Mouse (Mus musculus): ENCODE data around the gene Gnat1. TPM values are rescaled to one million over a fixed set of nuclear protein-coding genes. Genes with fewer than 3 reads are reported as not detected.

The Gnat1 gene
- polyA plus RNA-seq, 1 experiment from 2014 or later, result 1.9 TPM

GRCm38 (mm10) chr9:107650708-107651481, 28.6 kb downstream of the Gnat1 start:
- Histone ChIP-seq H3K27ac (no peak overlapping the region), H3K4me3 (replicated peaks) (no peak overlapping the region)
- ATAC-seq (ENCODE audit: insufficient read depth, low FRiP score, low read depth), result 0 out of 2 replicates have a peak, but pooled peaks have one; percentile 15

GRCm38 (mm10) chr9:107650225-107650624, 29.3 kb downstream of the Gnat1 start:
- H3K4me1 ChIP-seq, result peaks cover 9% of the 10 kb centered on the region; the same call in 1 of the 2 replicates

More at GRCm38 (mm10) chr9:107650708-107651481, 28.6 kb downstream of the Gnat1 start:
- WGBS, result 31% methylated on average over 12 of the region's 12 CpGs
- Histone ChIP-seq H3K27me3 (replicated peaks) (no peaks in the 10 kb centered on the region), H3K4me1 (peaks cover 7% of the 10 kb centered on the region; the same call in 1 of the 2 replicates), H3K4me2 (no peak overlapping the region), H3K9ac (no peak overlapping the region), H3K36me3 (no peaks in the 10 kb centered on the region), H3K9me3 (no peaks in the 10 kb centered on the region)

GRCm38 (mm10) chr9:107648767-107649166, 30.7 kb downstream of the Gnat1 start:
- no peak for ATAC-seq (ENCODE audit: insufficient read depth, low FRiP score, low read depth)
- no peak overlapping the region for H3K4me3 ChIP-seq (replicated peaks)
- WGBS, result 55% methylated on average over 3 of the region's 3 CpGs
- H3K27me3 ChIP-seq (replicated peaks), result no peaks in the 10 kb centered on the region
- peaks cover 15% of the 10 kb centered on the region; the same call in 1 of the 2 replicates for H3K4me1 ChIP-seq
- H3K9me3 ChIP-seq, result no peaks in the 10 kb centered on the region
- no peak overlapping the region for H3K27ac ChIP-seq
- H3K36me3 ChIP-seq, result no peaks in the 10 kb centered on the region
- H3K9ac ChIP-seq, result no peak overlapping the region
- H3K4me2 ChIP-seq, result no peak overlapping the region

More at GRCm38 (mm10) chr9:107650225-107650624, 29.3 kb downstream of the Gnat1 start:
- Histone ChIP-seq H3K9ac (no peak overlapping the region), H3K27me3 (replicated peaks) (no peaks in the 10 kb centered on the region), H3K4me3 (replicated peaks) (no peak overlapping the region), H3K36me3 (no peaks in the 10 kb centered on the region), H3K4me2 (no peak overlapping the region), H3K9me3 (no peaks in the 10 kb centered on the region), H3K27ac (no peak overlapping the region)
- no peak for ATAC-seq (ENCODE audit: insufficient read depth, low FRiP score, low read depth)
- WGBS, result 69% methylated on average over 7 of the region's 7 CpGs

DNA sequence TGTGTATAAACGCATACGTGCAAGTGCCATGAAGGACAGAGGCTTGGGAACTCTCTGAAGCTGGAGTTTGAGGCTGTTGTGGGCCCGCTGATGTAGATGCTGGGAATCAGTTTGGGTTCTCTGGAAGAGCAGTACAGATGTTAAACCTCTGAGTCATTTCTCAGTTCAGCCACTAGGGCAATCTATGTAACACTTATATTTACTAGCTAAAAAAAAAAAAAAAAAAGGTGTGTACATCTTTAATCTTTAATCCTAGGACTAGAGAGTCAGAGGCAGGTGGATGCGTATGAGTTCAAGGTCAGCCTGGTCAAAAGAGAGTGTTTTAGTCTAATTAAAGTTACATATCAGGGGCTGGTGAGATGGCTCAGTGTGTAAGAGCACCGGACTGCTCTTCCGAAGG, 32.5 kb downstream of the Gnat1 start:
- WGBS, result 79% methylated on average over 6 of the region's 6 CpGs
- no peak overlapping the region for H3K27ac ChIP-seq

GRCm38 (mm10) chr9:107645577-107645976, 33.9 kb downstream of the Gnat1 start:
- Histone ChIP-seq H3K4me1 (peaks cover 9% of the 10 kb centered on the region; the same call in 1 of the 2 replicates), H3K9ac (no peak overlapping the region), H3K9me3 (no peaks in the 10 kb centered on the region), H3K4me3 (replicated peaks) (no peak overlapping the region), H3K27ac (no peak overlapping the region), H3K36me3 (no peaks in the 10 kb centered on the region), H3K4me2 (no peak overlapping the region), H3K27me3 (replicated peaks) (no peaks in the 10 kb centered on the region)
- ATAC-seq (ENCODE audit: insufficient read depth, low FRiP score, low read depth), result peak; percentile 4; the same call in 1 of the 2 replicates
- 16% methylated on average over 5 of the region's 5 CpGs for WGBS

More for the DNA sequence above, 32.5 kb downstream of the Gnat1 start:
- Histone ChIP-seq H3K4me3 (replicated peaks) (no peak overlapping the region), H3K9ac (no peak overlapping the region), H3K4me1 (peaks cover 15% of the 10 kb centered on the region; the same call in 1 of the 2 replicates), H3K27me3 (replicated peaks) (no peaks in the 10 kb centered on the region), H3K4me2 (no peak overlapping the region), H3K36me3 (no peaks in the 10 kb centered on the region), H3K9me3 (no peaks in the 10 kb centered on the region)
- no peak for ATAC-seq (ENCODE audit: insufficient read depth, low FRiP score, low read depth)

DNA sequence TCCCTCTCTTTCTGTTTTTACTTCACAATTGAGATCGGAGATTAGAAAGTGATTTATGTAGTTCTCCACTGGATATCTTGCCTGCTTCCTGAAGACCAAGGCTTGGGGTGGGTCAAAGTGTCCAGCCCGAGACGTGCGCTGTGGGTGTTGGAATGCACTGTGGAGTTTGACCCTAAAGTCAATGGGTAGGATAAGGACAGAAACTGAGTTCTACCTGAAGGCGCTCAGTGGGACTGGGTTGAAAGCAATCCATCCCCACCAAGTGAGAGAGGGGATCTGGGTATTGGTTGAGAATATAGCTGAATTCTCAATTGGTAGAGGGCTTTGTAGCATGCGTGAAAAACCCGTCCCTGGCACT, 34.4 kb downstream of the Gnat1 start:
- 0 out of 2 replicates have a peak, but pooled peaks have one; percentile 3 for ATAC-seq (ENCODE audit: insufficient read depth, low FRiP score, low read depth)
- Histone ChIP-seq H3K9me3 (no peaks in the 10 kb centered on the region), H3K27ac (no peak overlapping the region; the same call in 1 of the 2 replicates), H3K36me3 (no peaks in the 10 kb centered on the region), H3K4me3 (replicated peaks) (no peak overlapping the region), H3K4me2 (peak overlapping the region; percentile 52), H3K27me3 (replicated peaks) (no peaks in the 10 kb centered on the region), H3K9ac (0 out of 2 replicates have a peak overlapping the region, but pooled peaks have one; percentile 45), H3K4me1 (peaks cover 8% of the 10 kb centered on the region; the same call in 1 of the 2 replicates)
- WGBS, result 42% methylated on average over 7 of the region's 7 CpGs

GRCm38 (mm10) chr9:107644495-107645152, 34.9 kb downstream of the Gnat1 start:
- no peaks in the 10 kb centered on the region for H3K36me3 ChIP-seq
- ATAC-seq (ENCODE audit: insufficient read depth, low FRiP score, low read depth), result peak; percentile 79
- WGBS, result 4% methylated on average over 35 of the region's 35 CpGs

GRCm38 (mm10) chr9:107643544-107644214, 35.8 kb downstream of the Gnat1 start:
- Histone ChIP-seq H3K4me2 (no peak overlapping the region), H3K27ac (no peak overlapping the region)
- WGBS, result 86% methylated on average over 13 of the region's 13 CpGs

More at GRCm38 (mm10) chr9:107644495-107645152, 34.9 kb downstream of the Gnat1 start:
- Histone ChIP-seq H3K9me3 (no peaks in the 10 kb centered on the region), H3K4me2 (peak overlapping the region; percentile 52), H3K27me3 (replicated peaks) (no peaks in the 10 kb centered on the region), H3K4me3 (replicated peaks) (peak overlapping the region; percentile 32), H3K9ac (peak overlapping the region; percentile 45), H3K4me1 (peaks cover 8% of the 10 kb centered on the region; the same call in 1 of the 2 replicates), H3K27ac (no peak overlapping the region; the same call in 1 of the 2 replicates)

DNA sequence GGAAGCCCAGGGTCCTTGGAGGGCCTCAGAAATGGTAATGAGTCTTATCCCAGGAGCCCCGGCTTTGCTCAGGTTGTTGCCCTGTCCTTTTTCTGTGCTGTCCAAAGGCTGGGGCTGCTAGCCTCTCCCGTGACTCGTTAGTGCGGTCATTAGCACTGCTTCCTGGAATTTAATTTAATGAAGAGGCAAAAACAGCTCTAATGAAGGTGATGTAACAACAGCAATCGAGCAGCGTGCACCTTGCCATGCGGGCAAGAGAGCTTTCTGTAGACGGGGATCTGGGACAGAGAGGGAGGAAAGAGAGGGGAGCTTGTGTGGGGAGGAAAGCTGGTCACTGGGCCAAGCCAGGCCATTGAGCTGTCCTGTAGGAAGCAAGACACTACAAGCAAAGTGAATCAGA, 37.8 kb downstream of the Gnat1 start:
- H3K9ac ChIP-seq, result no peak overlapping the region
- H3K27ac ChIP-seq, result no peak overlapping the region
- no peaks in the 10 kb centered on the region for H3K36me3 ChIP-seq
- peaks cover 8% of the 10 kb centered on the region; the same call in 1 of the 2 replicates for H3K4me1 ChIP-seq
- WGBS, result 64% methylated on average over 8 of the region's 8 CpGs
- no peaks in the 10 kb centered on the region for H3K27me3 ChIP-seq (replicated peaks)
- H3K4me2 ChIP-seq, result no peak overlapping the region
- H3K9me3 ChIP-seq, result no peaks in the 10 kb centered on the region
- no peak for ATAC-seq (ENCODE audit: insufficient read depth, low FRiP score, low read depth)
- H3K4me3 ChIP-seq (replicated peaks), result no peak overlapping the region

More at GRCm38 (mm10) chr9:107643544-107644214, 35.8 kb downstream of the Gnat1 start:
- Histone ChIP-seq H3K4me3 (replicated peaks) (no peak overlapping the region), H3K9me3 (no peaks in the 10 kb centered on the region), H3K36me3 (no peaks in the 10 kb centered on the region), H3K27me3 (replicated peaks) (no peaks in the 10 kb centered on the region), H3K4me1 (peaks cover 8% of the 10 kb centered on the region; the same call in 1 of the 2 replicates), H3K9ac (no peak overlapping the region)
- no peak for ATAC-seq (ENCODE audit: insufficient read depth, low FRiP score, low read depth)

DNA sequence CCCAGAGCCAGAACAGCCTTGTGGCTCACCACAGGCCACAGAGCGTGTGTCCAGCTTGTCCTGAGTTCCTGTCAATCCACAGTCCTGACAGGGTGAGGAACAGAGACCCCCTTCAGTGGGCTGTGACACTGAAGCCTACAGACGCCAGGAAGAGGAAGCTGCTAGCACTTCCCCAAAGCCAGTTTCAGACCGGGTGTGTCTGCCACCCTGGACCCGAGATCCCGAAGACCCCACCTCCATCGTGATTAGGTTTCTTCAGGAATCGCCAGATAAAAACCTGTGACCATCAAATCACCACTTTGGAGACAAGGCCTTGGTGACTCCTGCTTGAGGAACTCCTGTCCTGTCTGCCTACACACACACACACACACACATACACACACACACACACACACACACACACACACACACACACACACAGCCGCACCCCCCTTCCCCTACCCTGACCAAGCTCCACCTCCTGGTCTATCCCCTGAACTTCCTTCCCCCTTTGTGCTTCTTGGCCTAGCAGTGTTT, 39.2 kb downstream of the Gnat1 start:
- Histone ChIP-seq H3K9me3 (no peaks in the 10 kb centered on the region), H3K27me3 (replicated peaks) (no peaks in the 10 kb centered on the region), H3K9ac (no peak overlapping the region), H3K4me2 (no peak overlapping the region), H3K27ac (no peak overlapping the region), H3K4me1 (peaks cover 15% of the 10 kb centered on the region; the same call in 1 of the 2 replicates), H3K36me3 (no peaks in the 10 kb centered on the region), H3K4me3 (replicated peaks) (no peak overlapping the region)
- 36% methylated on average over 7 of the region's 8 CpGs for WGBS
- no peak for ATAC-seq (ENCODE audit: insufficient read depth, low FRiP score, low read depth)

GRCm38 (mm10) chr9:107637070-107637469, 42.4 kb downstream of the Gnat1 start:
- no peak for ATAC-seq (ENCODE audit: insufficient read depth, low FRiP score, low read depth)
- 25% methylated on average over 7 of the region's 7 CpGs for WGBS
- no peak overlapping the region for H3K4me2 ChIP-seq

More at GRCm38 (mm10) chr9:107637070-107637469, 42.4 kb downstream of the Gnat1 start:
- Histone ChIP-seq H3K9me3 (no peaks in the 10 kb centered on the region), H3K4me3 (replicated peaks) (no peak overlapping the region), H3K36me3 (no peaks in the 10 kb centered on the region), H3K9ac (no peak overlapping the region), H3K4me1 (peaks cover 18% of the 10 kb centered on the region), H3K27ac (0 out of 2 replicates have a peak overlapping the region, but pooled peaks have one; percentile 35), H3K27me3 (replicated peaks) (no peaks in the 10 kb centered on the region)

Data from stomach, embryonic 15.5 days (tissue).